Mouse (Mus musculus) embryonic facial prominence, embryonic 14.5 days (tissue): ENCODE data around the gene Hpse. TPM values are rescaled to one million over a fixed set of nuclear protein-coding genes. Genes with fewer than 3 reads are reported as not detected.
A peak's percentile ranks its signal among the peaks of the same experiment; 100 is the strongest.

ENCODE experiments used
- ATAC-seq: fragments of 200-750 bp; cut with Nextera tagmentation; 2 replicates; pipeline ENCODE4 v1.8.0; 2017; ENCODE audit warnings: low read depth, moderate number of reproducible peaks, moderate TSS enrichment
- DNase-seq: peaks from one replicate; pipeline ENCODE4 v3.0.0-alpha.2; 2015; ENCODE audit warnings: low spot score
- H3K27ac ChIP-seq: fragments of 300-500 bp; sonication (generic); replicated peaks from 2 replicates; pipeline ENCODE4 v1.5.1; 2014; ENCODE audit warnings: low read depth, mild to moderate bottlenecking, low read length, moderate library complexity
- H3K27me3 ChIP-seq: fragments of 300-500 bp; sonication (generic); replicated peaks from 2 replicates; pipeline ENCODE4 v1.6.1; 2014; ENCODE audit warnings: low read length; ENCODE audit not compliant: control insufficient read depth, insufficient read depth
- H3K36me3 ChIP-seq: fragments of 300-500 bp; sonication (generic); 2 replicates; pipeline ENCODE4 v1.6.1; 2014; ENCODE audit warnings: low read length, mixed read lengths; ENCODE audit not compliant: control insufficient read depth, insufficient read depth
- H3K4me1 ChIP-seq: fragments of 300-500 bp; sonication (generic); 2 replicates; pipeline ENCODE4 v1.6.1; 2014; ENCODE audit warnings: antibody characterized with exemption, low read length; ENCODE audit not compliant: control insufficient read depth, insufficient read depth
- H3K4me2 ChIP-seq: fragments of 300-500 bp; sonication (generic); 2 replicates; pipeline ENCODE4 v1.6.1; 2014; ENCODE audit warnings: low read depth, mild to moderate bottlenecking, low read length, moderate library complexity, mixed read lengths
- H3K4me3 ChIP-seq: fragments of 300-500 bp; sonication (generic); 2 replicates; pipeline ENCODE4 v1.5.1; 2014; ENCODE audit warnings: low read depth, mild to moderate bottlenecking, low read length
- H3K9ac ChIP-seq: fragments of 300-500 bp; sonication (generic); 2 replicates; pipeline ENCODE4 v1.6.1; 2014; ENCODE audit warnings: low read depth, mild to moderate bottlenecking, low read length, moderate library complexity, mixed read lengths
- H3K9me3 ChIP-seq: fragments of 300-500 bp; sonication (generic); 2 replicates; pipeline ENCODE4 v1.6.1; 2016; ENCODE audit warnings: low read length; ENCODE audit not compliant: control insufficient read depth
- WGBS: fragments of 180-500 bp; shearing (Covaris S2); extraction: QIAGEN DNeasy Blood & Tissue Kit; methylation state at CpG from one replicate; pipeline ENCODE4 v1.1.7; 2014; 5-methylcytosine and 5-hydroxymethylcytosine counted together
- polyA plus RNA-seq: library from polyadenylated mRNA; unstranded; fragments of >200 nt; fragmentation: Nextera tagmentation; extraction: Ambion mirVana; gene quantifications from 2 replicates; pipeline ENCODE4 v1.2.1, GENCODE M21; 2014

The Hpse gene
- polyA plus RNA-seq, 1 experiment from 2014 or later = 5.9 TPM

GRCm38 (mm10) chr5:100706675-100707074 lies 12.8 kb downstream of the Hpse start:
- WGBS = 57% methylated on average over 8 of the region's 8 CpGs
- DNase-seq (peak; percentile 10), ATAC-seq (no peak)
- no peak overlapping the region for H3K27ac ChIP-seq
- H3K4me3 ChIP-seq = no peak overlapping the region
- no peaks in the 10 kb centered on the region; the same call in 1 of the 2 replicates for H3K4me1 ChIP-seq
- no peaks in the 10 kb centered on the region for H3K9me3 ChIP-seq
- H3K4me2 ChIP-seq = no peak overlapping the region
- H3K27me3 ChIP-seq = no peaks in the 10 kb centered on the region
- H3K36me3 ChIP-seq = no peaks in the 10 kb centered on the region
- H3K9ac ChIP-seq = no peak overlapping the region

- no peaks in the 10 kb centered on the region for H3K27me3 ChIP-seq
- 95% methylated on average over 2 of the region's 2 CpGs for WGBS
- H3K9ac ChIP-seq = no peak overlapping the region
- H3K9me3 ChIP-seq = no peaks in the 10 kb centered on the region
- H3K4me3 ChIP-seq = no peak overlapping the region
- no peak overlapping the region for H3K27ac ChIP-seq
- ATAC-seq = no peak
- H3K4me1 ChIP-seq = no peaks in the 10 kb centered on the region
- H3K4me2 ChIP-seq = no peak overlapping the region
- DNase-seq = no peak
- no peaks in the 10 kb centered on the region for H3K36me3 ChIP-seq
These were observed 15.2 kb downstream of the Hpse start for GRCm38 (mm10) chr5:100704272-100704671.

- H3K36me3 ChIP-seq = no peaks in the 10 kb centered on the region
- no peak overlapping the region for H3K4me2 ChIP-seq
- no peaks in the 10 kb centered on the region for H3K27me3 ChIP-seq
- no peak for DNase-seq
- 86% methylated on average over 3 of the region's 3 CpGs for WGBS
- H3K4me3 ChIP-seq = no peak overlapping the region
- no peaks in the 10 kb centered on the region for H3K9me3 ChIP-seq
- no peak for ATAC-seq
- no peak overlapping the region for H3K27ac ChIP-seq
- H3K4me1 ChIP-seq = no peaks in the 10 kb centered on the region
- H3K9ac ChIP-seq = no peak overlapping the region
These were observed 17.2 kb downstream of the Hpse start for GRCm38 (mm10) chr5:100702325-100702724.

- Histone ChIP-seq H3K27ac (no peak overlapping the region), H3K4me3 (no peak overlapping the region), H3K9ac (no peak overlapping the region), H3K36me3 (no peaks in the 10 kb centered on the region), H3K4me1 (no peaks in the 10 kb centered on the region), H3K27me3 (no peaks in the 10 kb centered on the region), H3K4me2 (no peak overlapping the region), H3K9me3 (no peaks in the 10 kb centered on the region)
- DNase-seq = no peak
- WGBS = 82% methylated on average over 12 of the region's 13 CpGs
- no peak for ATAC-seq
These were observed 18.5 kb downstream of the Hpse start for GRCm38 (mm10) chr5:100700861-100701620.

- WGBS = 64% methylated on average over 2 of the region's 2 CpGs
- H3K27me3 ChIP-seq = no peaks in the 10 kb centered on the region
These were observed 21.6 kb downstream of the Hpse start for GRCm38 (mm10) chr5:100697886-100698285.

GRCm38 (mm10) chr5:100697398-100697797 lies 22.1 kb downstream of the Hpse start:
- no peaks in the 10 kb centered on the region for H3K36me3 ChIP-seq
- no peak overlapping the region for H3K9ac ChIP-seq
- no peaks in the 10 kb centered on the region for H3K9me3 ChIP-seq
- H3K4me3 ChIP-seq = no peak overlapping the region
- no peak overlapping the region for H3K27ac ChIP-seq
- 78% methylated on average over 2 of the region's 2 CpGs for WGBS
- no peak for DNase-seq
- no peaks in the 10 kb centered on the region for H3K4me1 ChIP-seq
- no peaks in the 10 kb centered on the region for H3K27me3 ChIP-seq
- H3K4me2 ChIP-seq = no peak overlapping the region
- no peak for ATAC-seq

More at GRCm38 (mm10) chr5:100697886-100698285, 21.6 kb downstream of the Hpse start:
- ATAC-seq = no peak
- no peak overlapping the region for H3K9ac ChIP-seq
- H3K36me3 ChIP-seq = no peaks in the 10 kb centered on the region
- DNase-seq = no peak
- no peak overlapping the region for H3K27ac ChIP-seq
- H3K4me1 ChIP-seq = no peaks in the 10 kb centered on the region
- no peaks in the 10 kb centered on the region for H3K9me3 ChIP-seq
- no peak overlapping the region for H3K4me3 ChIP-seq
- H3K4me2 ChIP-seq = no peak overlapping the region

- no peak overlapping the region for H3K4me2 ChIP-seq
- ATAC-seq = no peak
- H3K4me3 ChIP-seq = no peak overlapping the region
- no peaks in the 10 kb centered on the region for H3K27me3 ChIP-seq
- no peaks in the 10 kb centered on the region for H3K36me3 ChIP-seq
- WGBS = 72% methylated on average over 4 of the region's 4 CpGs
- DNase-seq = no peak
- no peaks in the 10 kb centered on the region for H3K4me1 ChIP-seq
- no peak overlapping the region for H3K27ac ChIP-seq
- H3K9me3 ChIP-seq = no peaks in the 10 kb centered on the region
- H3K9ac ChIP-seq = no peak overlapping the region
These were observed 33.9 kb downstream of the Hpse start for GRCm38 (mm10) chr5:100685631-100686030.

GRCm38 (mm10) chr5:100680542-100680933 lies 39.0 kb downstream of the Hpse start:
- Histone ChIP-seq H3K36me3 (no peaks in the 10 kb centered on the region), H3K4me1 (no peaks in the 10 kb centered on the region), H3K27me3 (no peaks in the 10 kb centered on the region), H3K27ac (no peak overlapping the region), H3K9me3 (no peaks in the 10 kb centered on the region), H3K4me3 (no peak overlapping the region), H3K9ac (no peak overlapping the region), H3K4me2 (no peak overlapping the region)
- 75% methylated on average over 6 of the region's 6 CpGs for WGBS
- no peak for ATAC-seq
- no peak for DNase-seq

- no peak overlapping the region for H3K4me3 ChIP-seq
- ATAC-seq = no peak
- H3K4me1 ChIP-seq = no peaks in the 10 kb centered on the region
- 70% methylated on average over 18 of the region's 18 CpGs for WGBS
- no peaks in the 10 kb centered on the region for H3K27me3 ChIP-seq
- no peak overlapping the region for H3K4me2 ChIP-seq
- H3K27ac ChIP-seq = no peak overlapping the region
- H3K9me3 ChIP-seq = no peaks in the 10 kb centered on the region
- no peaks in the 10 kb centered on the region for H3K36me3 ChIP-seq
- DNase-seq = no peak
- no peak overlapping the region for H3K9ac ChIP-seq
These were observed 39.5 kb downstream of the Hpse start for GRCm38 (mm10) chr5:100679911-100680541.
